ENCODE assay signal across 9 mouse cellular contexts in genomic region chr13:75227616-75228277, GRCm38 (mm10).
DNase-seq lines count a peak whose midpoint lies in the region; ATAC-seq and TF ChIP-seq lines count a peak whose summit lies in the region.
"Had no signal": no experiment of that assay in that cellular context is flagged by ENCODE, and none has a peak within 500 bp of the region (broad histone marks: within the 10 kb centered on the region; RNA-seq: fewer than 3 reads in every experiment).

No protein-coding gene starts in this region.

- 3% methylated on average over 5 of the region's 5 CpGs for WGBS in thymus, adult 2 months
- WGBS in midbrain, embryonic 16.5 days: 32% methylated on average over 5 of the region's 5 CpGs

- TF ChIP-seq POLR2A in thymus, adult 2 months (IDR thresholded peaks at IDR 0.05; ENCODE audit: control insufficient read depth, extremely low read depth, insufficient read depth, low read length, poor library complexity): no peak

- peak; percentile 84 for ATAC-seq in midbrain, embryonic 16.5 days

- peak; percentile 30 for DNase-seq in thymus, adult 2 months
- no peak for DNase-seq in thymus, adult 18-20 months
- peak; percentile 38 to 46 for DNase-seq in cerebellum, adult 18-20 months
- DNase-seq in forelimb bud, embryonic 11.5 days (ENCODE audit: low read depth, low spot score): peak; percentile 46
- DNase-seq in kidney, adult 18-20 months: peak; percentile 75
- DNase-seq in left cerebral cortex, postnatal 36 days (ENCODE audit: low spot score in 2 of 2): peak; percentile 39 to 51
- peak; percentile 7 to 27 for DNase-seq in spleen, postnatal 14 days (ENCODE audit: low spot score in 2 of 2)

- no peaks in the 10 kb centered on the region for H3K27me3 ChIP-seq in thymus, adult 2 months (ENCODE audit: control insufficient read depth, insufficient read depth, low read length)
- H3K27me3 ChIP-seq in midbrain, embryonic 16.5 days (ENCODE audit: control insufficient read depth, insufficient read depth, low read depth, low read length): no peaks in the 10 kb centered on the region
- H3K27me3 ChIP-seq: embryonic facial prominence, embryonic 12.5 days had no signal

- H3K9me3 ChIP-seq in midbrain, embryonic 16.5 days (replicated peaks; ENCODE audit: control insufficient read depth, low read length, poor library complexity, severe bottlenecking): no peaks in the 10 kb centered on the region
- H3K9me3 ChIP-seq: embryonic facial prominence, embryonic 12.5 days had no signal

- H3K27ac ChIP-seq in thymus, adult 2 months (ENCODE audit: control insufficient read depth, insufficient read depth, low read length): no peak overlapping the region
- H3K27ac ChIP-seq in midbrain, embryonic 16.5 days (ENCODE audit: low read length): no peak overlapping the region
- H3K27ac ChIP-seq: embryonic facial prominence, embryonic 12.5 days had no signal

- no peak for TF ChIP-seq CTCF in thymus, adult 2 months (IDR thresholded peaks at IDR 0.05; ENCODE audit: borderline replicate concordance, control insufficient read depth, extremely low read depth, insufficient read depth, low read length, poor library complexity)

- no peak overlapping the region for H3K4me3 ChIP-seq in thymus, adult 2 months (ENCODE audit: control insufficient read depth, insufficient read depth, low read length)
- no peak overlapping the region for H3K4me3 ChIP-seq in midbrain, embryonic 16.5 days (ENCODE audit: low read depth, low read length)
- H3K4me3 ChIP-seq: embryonic facial prominence, embryonic 12.5 days had no signal

- intact Hi-C loops in left cerebral cortex, postnatal 36 days (cut with DNase I): loop anchor here (2.0 to 5.0 kb wide), 3 partner anchors 571 to 795 kb away; no protein-coding TSS in a partner anchor

- no peaks in the 10 kb centered on the region for H3K4me1 ChIP-seq in thymus, adult 2 months (replicated peaks; ENCODE audit: control insufficient read depth, insufficient read depth, low read length)
- H3K4me1 ChIP-seq in midbrain, embryonic 16.5 days (ENCODE audit: control insufficient read depth, insufficient read depth, low read length): no peaks in the 10 kb centered on the region
- H3K4me1 ChIP-seq: embryonic facial prominence, embryonic 12.5 days had no signal

- no peak overlapping the region for H3K4me2 ChIP-seq in midbrain, embryonic 16.5 days (ENCODE audit: low read length)
- H3K4me2 ChIP-seq: embryonic facial prominence, embryonic 12.5 days had no signal

- no peak overlapping the region for H3K9ac ChIP-seq in midbrain, embryonic 16.5 days (ENCODE audit: low read depth, low read length)
- H3K9ac ChIP-seq: embryonic facial prominence, embryonic 12.5 days had no signal

- H3K36me3 ChIP-seq in thymus, adult 2 months (ENCODE audit: control insufficient read depth, insufficient read depth, low read length): no peaks in the 10 kb centered on the region
- H3K36me3 ChIP-seq in midbrain, embryonic 16.5 days (ENCODE audit: control insufficient read depth, insufficient read depth, low read length): no peaks in the 10 kb centered on the region
- H3K36me3 ChIP-seq: embryonic facial prominence, embryonic 12.5 days had no signal

Comparison
In these comparisons a context has a peak if more than half of its experiments do, and no peak if none do; other contexts are left out.
1. DNase-seq: peak in thymus, adult 2 months (single experiment), cerebellum, adult 18-20 months (2 of 2), forelimb bud, embryonic 11.5 days (single experiment), kidney, adult 18-20 months (single experiment), left cerebral cortex, postnatal 36 days (2 of 2) and spleen, postnatal 14 days (2 of 2); none in thymus, adult 18-20 months (0 of 2).